Mouse (Mus musculus) heart, postnatal 0 days (tissue): ENCODE measurements at regions not wholly inside any gene's neighbourhood (a gene's known extent, or its start where the extent isn't known, plus 50 kb on each side); places are given as distances from the start of the nearest gene placed in this dataset.

ENCODE experiments used
- CTCF ChIP-seq: IDR thresholded peaks from 2 replicates; pipeline ENCODE4 v1.5.1; 2016; ENCODE audit warnings: antibody characterized with exemption, control low read depth, low read depth
- EP300 ChIP-seq: IDR thresholded peaks from 2 replicates; pipeline ENCODE4 v1.6.1; 2016; ENCODE audit warnings: antibody characterized with exemption, low read depth

- TF ChIP-seq CTCF (no peak), EP300 (no peak)
Observed at GRCm38 (mm10) chr4:8928551-8929305, 689.9 kb upstream of the Car8 start.
